Mouse (Mus musculus) thymus, adult 2 months (tissue): Measurements from ENCODE around the gene Fgf14. TPM values are rescaled to one million over a fixed set of nuclear protein-coding genes. Genes with fewer than 3 reads are reported as not detected.

Source experiments
- DNase-seq: peaks from one replicate; pipeline ENCODE4 v3.0.0; 2021
- H3K27ac ChIP-seq: fragments of 200-500 bp; 2 replicates; pipeline ENCODE4 v1.5.1; 2012; ENCODE audit warnings: low read length, control low read depth; ENCODE audit not compliant: control insufficient read depth, insufficient read depth
- H3K27me3 ChIP-seq: fragments of 200-500 bp; 2 replicates; pipeline ENCODE4 v1.6.1; 2012; ENCODE audit warnings: mild to moderate bottlenecking, low read length, moderate library complexity, mixed read lengths; ENCODE audit not compliant: control insufficient read depth, insufficient read depth
- H3K36me3 ChIP-seq: fragments of 200-500 bp; 2 replicates; pipeline ENCODE4 v1.6.1; 2012; ENCODE audit warnings: mild to moderate bottlenecking, low read length, moderate library complexity; ENCODE audit not compliant: control insufficient read depth, insufficient read depth
- H3K4me1 ChIP-seq: fragments of 200-500 bp; replicated peaks from 2 replicates; pipeline ENCODE4 v1.6.1; 2012; ENCODE audit warnings: low read length; ENCODE audit not compliant: control insufficient read depth, insufficient read depth
- H3K4me3 ChIP-seq: fragments of 200-500 bp; 2 replicates; pipeline ENCODE4 v1.5.1; 2012; ENCODE audit warnings: mild to moderate bottlenecking, low read length, control low read depth, moderate library complexity; ENCODE audit not compliant: control insufficient read depth, insufficient read depth
- CTCF ChIP-seq: fragments of 200-500 bp; IDR thresholded peaks from 2 replicates; pipeline ENCODE4 v1.5.1; 2012; ENCODE audit warnings: mild to moderate bottlenecking, control low read depth, low read length, moderate library complexity, borderline replicate concordance; ENCODE audit not compliant: control insufficient read depth, poor library complexity, insufficient read depth; ENCODE audit errors: extremely low read depth
- POLR2A ChIP-seq: fragments of 200-500 bp; IDR thresholded peaks from 2 replicates; pipeline ENCODE4 v1.6.1; 2012; ENCODE audit warnings: mild to moderate bottlenecking, low read length, control low read depth, moderate library complexity; ENCODE audit not compliant: control insufficient read depth, poor library complexity, insufficient read depth; ENCODE audit errors: extremely low read depth
- WGBS: fragments of 180-500 bp; shearing (Covaris S2); methylation state at CpG from one replicate; pipeline ENCODE4 v1.1.7; 2018; 5-methylcytosine and 5-hydroxymethylcytosine counted together
- polyA plus RNA-seq: library from polyadenylated mRNA; depleted of rRNA; stranded (reverse); fragments of >200 nt; gene quantifications from 2 replicates; pipeline ENCODE4 v1.2.3, GENCODE M21; 2012

Gene Fgf14
- polyA plus RNA-seq, 1 experiment = 4.5 TPM

DNA sequence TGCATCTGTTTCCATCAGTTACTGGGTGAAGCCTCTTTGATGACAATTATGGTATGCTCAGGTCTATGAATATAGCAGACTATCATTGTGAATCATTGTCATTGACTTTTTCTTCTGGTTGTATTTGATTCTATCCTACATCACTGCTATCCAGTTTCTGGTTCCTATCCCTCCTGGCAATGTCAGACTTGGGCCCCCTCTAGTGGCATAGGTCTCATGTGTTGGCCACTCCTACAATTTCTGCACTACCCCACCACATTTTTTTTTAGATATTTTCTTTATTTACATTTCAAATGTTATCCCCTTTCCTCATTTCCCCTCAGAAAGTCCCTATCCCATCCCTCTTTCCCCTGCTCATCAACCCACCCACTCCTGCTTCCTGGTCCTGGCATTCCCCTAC, 409.9 kb downstream of the Fgf14 start:
- no peaks in the 10 kb centered on the region for H3K36me3 ChIP-seq
- H3K27ac ChIP-seq = no peak overlapping the region
- H3K4me3 ChIP-seq = no peak overlapping the region
- H3K4me1 ChIP-seq = no peaks in the 10 kb centered on the region
- no peak for DNase-seq
- TF ChIP-seq CTCF = no peak
- TF ChIP-seq POLR2A = no peak
- no peaks in the 10 kb centered on the region for H3K27me3 ChIP-seq

- WGBS = 40% methylated on average over 2 of the region's 2 CpGs
- TF ChIP-seq POLR2A (no peak), CTCF (no peak)
- no peaks in the 10 kb centered on the region for H3K4me1 ChIP-seq
Observed at GRCm38 (mm10) chr14:124264541-124265059, 412.3 kb downstream of the Fgf14 start.

GRCm38 (mm10) chr14:124263199-124263598, 413.7 kb downstream of the Fgf14 start:
- Histone ChIP-seq H3K4me1 (no peaks in the 10 kb centered on the region), H3K27ac (no peak overlapping the region), H3K4me3 (no peak overlapping the region), H3K36me3 (no peaks in the 10 kb centered on the region), H3K27me3 (no peaks in the 10 kb centered on the region)
- DNase-seq = no peak
- TF ChIP-seq POLR2A = no peak
- TF ChIP-seq CTCF = no peak

More at GRCm38 (mm10) chr14:124264541-124265059, 412.3 kb downstream of the Fgf14 start:
- DNase-seq = no peak
- Histone ChIP-seq H3K27me3 (no peaks in the 10 kb centered on the region), H3K27ac (no peak overlapping the region), H3K4me3 (no peak overlapping the region), H3K36me3 (no peaks in the 10 kb centered on the region)

GRCm38 (mm10) chr14:124247517-124247916, 429.4 kb downstream of the Fgf14 start:
- 60% methylated on average over 1 of the region's 1 CpGs for WGBS
- Histone ChIP-seq H3K4me1 (no peaks in the 10 kb centered on the region), H3K36me3 (no peaks in the 10 kb centered on the region), H3K4me3 (no peak overlapping the region), H3K27ac (no peak overlapping the region), H3K27me3 (no peaks in the 10 kb centered on the region)
- TF ChIP-seq CTCF = no peak
- TF ChIP-seq POLR2A = no peak
- DNase-seq = no peak

DNA sequence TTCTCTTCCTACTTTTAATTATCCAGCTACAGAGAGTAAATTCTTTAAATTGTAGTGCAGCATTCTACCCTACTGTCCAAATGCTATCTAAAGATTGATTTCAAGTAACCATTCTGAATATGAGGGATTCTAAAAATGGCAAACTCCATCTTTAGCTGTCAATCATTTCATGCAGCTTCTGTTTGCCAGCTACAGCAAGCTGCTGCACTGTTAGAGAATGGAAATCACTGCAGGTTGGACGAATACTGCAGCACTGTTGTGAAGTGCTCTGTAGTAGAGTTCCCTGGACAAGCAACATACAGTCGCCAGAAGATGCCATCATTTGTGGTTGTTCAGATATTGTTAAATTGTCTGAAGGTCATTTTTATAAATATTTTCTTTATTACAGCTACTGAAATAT, 453.5 kb downstream of the Fgf14 start:
- H3K27me3 ChIP-seq = no peaks in the 10 kb centered on the region
- WGBS = 69% methylated on average over 2 of the region's 2 CpGs
- H3K4me3 ChIP-seq = no peak overlapping the region
- TF ChIP-seq POLR2A = no peak
- TF ChIP-seq CTCF = no peak
- H3K27ac ChIP-seq = no peak overlapping the region
- DNase-seq = no peak
- no peaks in the 10 kb centered on the region for H3K36me3 ChIP-seq
- no peaks in the 10 kb centered on the region for H3K4me1 ChIP-seq

GRCm38 (mm10) chr14:124222447-124222846, 454.5 kb downstream of the Fgf14 start:
- Histone ChIP-seq H3K4me1 (no peaks in the 10 kb centered on the region), H3K27me3 (no peaks in the 10 kb centered on the region), H3K36me3 (no peaks in the 10 kb centered on the region), H3K4me3 (no peak overlapping the region), H3K27ac (no peak overlapping the region)
- DNase-seq = no peak
- no peak for TF ChIP-seq CTCF
- TF ChIP-seq POLR2A = no peak
- WGBS = 30% methylated on average over 1 of the region's 1 CpGs

DNA sequence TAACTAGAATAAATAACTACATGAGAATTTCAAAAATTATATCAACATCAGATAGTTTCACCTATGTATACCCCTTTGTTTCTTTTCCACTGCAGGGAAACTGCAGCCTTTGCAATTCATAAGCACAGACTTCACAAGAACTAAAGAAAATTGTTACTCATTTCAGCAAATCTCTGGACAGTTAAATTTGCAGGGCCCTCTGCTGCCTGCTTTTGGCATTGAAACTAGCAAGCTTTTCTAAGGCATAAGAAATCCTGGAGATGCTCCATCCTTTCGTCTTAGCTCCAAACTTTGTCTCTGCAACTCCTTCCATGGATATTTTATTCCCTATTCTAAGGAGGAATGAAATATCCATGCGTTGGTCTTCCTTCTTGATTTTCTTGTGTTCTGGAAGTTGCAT, 455.9 kb downstream of the Fgf14 start:
- H3K4me1 ChIP-seq = no peaks in the 10 kb centered on the region
- no peak for DNase-seq
- H3K27me3 ChIP-seq = no peaks in the 10 kb centered on the region
- H3K36me3 ChIP-seq = no peaks in the 10 kb centered on the region
- no peak overlapping the region for H3K27ac ChIP-seq
- TF ChIP-seq POLR2A (no peak), CTCF (no peak)
- WGBS = 60% methylated on average over 2 of the region's 2 CpGs
- no peak overlapping the region for H3K4me3 ChIP-seq
